Mouse (Mus musculus): ENCODE results near the gene H2afy2. TPM values are rescaled to one million over a fixed set of nuclear protein-coding genes. Genes with fewer than 3 reads are reported as not detected.
A peak's percentile ranks its signal among the peaks of the same experiment; 100 is the strongest.

Gene H2afy2
- total and polyA plus RNA-seq, 2 experiments from 2014 or later = 17.0 to 22.8 TPM

DNA sequence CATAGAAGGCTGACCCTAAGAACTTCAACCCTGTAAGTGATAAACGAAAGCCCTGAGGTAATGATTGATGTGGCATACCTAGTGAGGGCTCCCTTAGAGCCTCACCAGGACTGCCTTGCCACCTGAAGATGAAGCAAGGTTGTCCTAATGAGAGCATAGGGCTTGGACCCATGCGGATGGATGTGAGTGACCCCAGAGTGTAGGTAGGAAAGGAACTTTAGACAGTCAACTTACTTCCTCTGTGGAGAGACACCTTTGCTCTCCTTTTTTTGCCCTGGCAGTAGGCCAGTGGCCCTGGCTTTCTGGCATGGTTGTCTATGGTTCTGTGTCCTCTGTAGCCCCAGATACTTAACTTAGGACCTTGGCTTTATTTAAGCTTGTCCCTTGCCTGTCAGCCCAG, 86.9 kb downstream of the H2afy2 start:
- H3K36me3 ChIP-seq (replicated peaks; ENCODE audit: control insufficient read depth, insufficient read depth, low read length) = peaks cover 30% of the 10 kb centered on the region
- no peak for ATAC-seq (ENCODE audit: insufficient read depth, low read depth)
- WGBS = 69% methylated on average over 2 of the region's 2 CpGs

GRCm38 (mm10) chr10:61696560-61696823, 87.5 kb downstream of the H2afy2 start:
- TF ChIP-seq EP300 (IDR thresholded peaks at IDR 0.05; ENCODE audit: low read depth) = no peak
- no peak for TF ChIP-seq CTCF (IDR thresholded peaks at IDR 0.05; ENCODE audit: low read depth)
- H3K36me3 ChIP-seq (replicated peaks; ENCODE audit: control insufficient read depth, insufficient read depth, low read length) = peaks cover 30% of the 10 kb centered on the region
- ATAC-seq (ENCODE audit: insufficient read depth, low read depth) = no peak

More for the DNA sequence above, 86.9 kb downstream of the H2afy2 start:
- peaks cover 11% of the 10 kb centered on the region for H3K4me1 ChIP-seq (ENCODE audit: control insufficient read depth, insufficient read depth)
- H3K27ac ChIP-seq (ENCODE audit: low read depth) = no peak overlapping the region
- H3K9me3 ChIP-seq (replicated peaks; ENCODE audit: control insufficient read depth, low read length) = no peaks in the 10 kb centered on the region
- H3K4me2 ChIP-seq (ENCODE audit: low read depth, low read length) = peak overlapping the region; percentile 100
- H3K9ac ChIP-seq (replicated peaks; ENCODE audit: low read depth, low read length) = no peak overlapping the region
- TF ChIP-seq CTCF (IDR thresholded peaks at IDR 0.05; ENCODE audit: low read depth) = no peak
- TF ChIP-seq EP300 (IDR thresholded peaks at IDR 0.05; ENCODE audit: low read depth) = no peak
- H3K4me3 ChIP-seq (ENCODE audit: low read depth, low read length) = peak overlapping the region; percentile 99
- H3K27me3 ChIP-seq (ENCODE audit: control insufficient read depth, insufficient read depth, low read length) = no peaks in the 10 kb centered on the region
- DNase-seq (ENCODE audit: low spot score) = no peak

DNA sequence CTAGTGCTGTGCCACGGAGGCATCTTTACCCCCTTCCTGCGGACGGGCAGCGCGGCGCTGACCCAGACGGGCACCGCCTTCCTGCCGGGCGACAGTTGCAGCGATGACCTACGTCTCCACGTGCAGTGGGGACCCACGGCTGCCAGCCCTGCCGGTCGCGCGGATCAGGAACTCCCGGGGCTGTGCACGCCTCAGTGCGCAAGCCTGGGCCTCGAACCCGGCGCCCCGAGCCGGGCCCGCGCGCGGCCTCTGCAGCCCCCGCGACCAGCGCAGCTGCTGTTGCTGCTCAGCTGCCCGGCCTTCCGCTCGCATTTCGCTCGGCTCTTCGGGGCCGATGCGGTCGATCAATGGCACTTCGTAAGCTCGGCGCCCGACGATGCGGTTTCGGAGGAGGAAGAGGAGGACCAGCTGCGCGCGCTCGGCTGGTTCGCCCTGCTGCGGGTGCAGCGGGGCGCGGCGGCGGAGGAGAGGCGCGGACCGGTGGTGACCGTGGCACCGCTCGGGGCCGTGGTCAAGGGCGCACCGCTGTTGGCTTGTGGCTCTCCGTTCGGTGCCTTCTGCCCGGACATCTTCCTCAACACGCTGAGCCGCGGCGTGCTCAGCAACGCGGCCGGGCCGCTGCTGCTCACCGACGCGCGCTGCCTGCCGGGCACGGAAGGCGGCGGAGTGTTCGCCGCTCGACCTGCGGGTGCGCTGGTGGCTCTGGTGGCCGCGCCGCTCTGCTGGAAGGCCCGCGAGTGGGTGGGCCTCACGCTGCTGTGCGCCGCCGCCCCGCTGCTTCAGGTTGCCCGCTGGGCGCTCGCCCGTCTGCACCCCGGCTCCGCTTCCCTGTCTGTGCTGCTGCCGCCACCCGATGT, 88.0 kb downstream of the H2afy2 start:
- no peak for DNase-seq (ENCODE audit: low spot score)
- WGBS = under 1% methylated on average over 83 of the region's 111 CpGs
- H3K4me1 ChIP-seq (ENCODE audit: control insufficient read depth, insufficient read depth) = peaks cover 11% of the 10 kb centered on the region
- H3K9ac ChIP-seq (replicated peaks; ENCODE audit: low read depth, low read length) = peak overlapping the region; percentile 69
- peak overlapping the region; percentile 100 for H3K4me2 ChIP-seq (ENCODE audit: low read depth, low read length)
- no peaks in the 10 kb centered on the region for H3K27me3 ChIP-seq (ENCODE audit: control insufficient read depth, insufficient read depth, low read length)
- H3K36me3 ChIP-seq (replicated peaks; ENCODE audit: control insufficient read depth, insufficient read depth, low read length) = peaks cover 31% of the 10 kb centered on the region
- 0 out of 2 replicates have a peak overlapping the region, but pooled peaks have one; percentile 43 for H3K27ac ChIP-seq (ENCODE audit: low read depth)
- H3K9me3 ChIP-seq (replicated peaks; ENCODE audit: control insufficient read depth, low read length) = no peaks in the 10 kb centered on the region
- H3K4me3 ChIP-seq (ENCODE audit: low read depth, low read length) = peak overlapping the region; percentile 99
- no peak; the same call in 1 of the 2 replicates for ATAC-seq (ENCODE audit: insufficient read depth, low read depth)
- no peak for TF ChIP-seq CTCF (IDR thresholded peaks at IDR 0.05; ENCODE audit: low read depth)
- TF ChIP-seq EP300 (IDR thresholded peaks at IDR 0.05; ENCODE audit: low read depth) = no peak

More at GRCm38 (mm10) chr10:61696560-61696823, 87.5 kb downstream of the H2afy2 start:
- Histone ChIP-seq H3K9me3 (replicated peaks; ENCODE audit: control insufficient read depth, low read length) (no peaks in the 10 kb centered on the region), H3K4me2 (ENCODE audit: low read depth, low read length) (peak overlapping the region; percentile 100), H3K9ac (replicated peaks; ENCODE audit: low read depth, low read length) (peak overlapping the region; percentile 69), H3K4me3 (ENCODE audit: low read depth, low read length) (peak overlapping the region; percentile 99), H3K27ac (ENCODE audit: low read depth) (no peak overlapping the region), H3K4me1 (ENCODE audit: control insufficient read depth, insufficient read depth) (peaks cover 11% of the 10 kb centered on the region), H3K27me3 (ENCODE audit: control insufficient read depth, insufficient read depth, low read length) (no peaks in the 10 kb centered on the region)
- DNase-seq (ENCODE audit: low spot score) = no peak
- WGBS = 10% methylated on average over 19 of the region's 19 CpGs

GRCm38 (mm10) chr10:61694870-61695670, 88.9 kb downstream of the H2afy2 start, which contains the start of gene Tysnd1:
Gene Tysnd1 (plus strand): TSS chr10:61695514.
- Histone ChIP-seq H3K27ac (ENCODE audit: low read depth) (peak within 1 kb of the TSS; percentile 52), H3K4me1 (ENCODE audit: control insufficient read depth, insufficient read depth) (peaks cover 11% of the 10 kb centered on the region), H3K4me3 (ENCODE audit: low read depth, low read length) (peak within 1 kb of the TSS; percentile 99), H3K9ac (replicated peaks; ENCODE audit: low read depth, low read length) (peak within 1 kb of the TSS; percentile 69), H3K27me3 (ENCODE audit: control insufficient read depth, insufficient read depth, low read length) (no peaks in the 10 kb centered on the region), H3K4me2 (ENCODE audit: low read depth, low read length) (peak within 1 kb of the TSS; percentile 100), H3K36me3 (replicated peaks; ENCODE audit: control insufficient read depth, insufficient read depth, low read length) (peaks cover 40% of the 10 kb centered on the region), H3K9me3 (replicated peaks; ENCODE audit: control insufficient read depth, low read length) (no peaks in the 10 kb centered on the region)
- DNase-seq (ENCODE audit: low spot score) (peak; percentile 97), ATAC-seq (ENCODE audit: insufficient read depth, low read depth) (peak; percentile 97)
- WGBS = under 1% methylated on average over 42 of the region's 42 CpGs
- TF ChIP-seq CTCF (IDR thresholded peaks at IDR 0.05; ENCODE audit: low read depth) = peak; percentile 36
- no peak for TF ChIP-seq EP300 (IDR thresholded peaks at IDR 0.05; ENCODE audit: low read depth)

GRCm38 (mm10) chr10:61693563-61693962, 90.4 kb downstream of the H2afy2 start:
- Histone ChIP-seq H3K27ac (ENCODE audit: low read depth) (no peak overlapping the region), H3K4me3 (ENCODE audit: low read depth, low read length) (no peak overlapping the region), H3K27me3 (ENCODE audit: control insufficient read depth, insufficient read depth, low read length) (no peaks in the 10 kb centered on the region), H3K9ac (replicated peaks; ENCODE audit: low read depth, low read length) (no peak overlapping the region), H3K4me2 (ENCODE audit: low read depth, low read length) (no peak overlapping the region), H3K4me1 (ENCODE audit: control insufficient read depth, insufficient read depth) (peaks cover 11% of the 10 kb centered on the region), H3K36me3 (replicated peaks; ENCODE audit: control insufficient read depth, insufficient read depth, low read length) (peaks cover 45% of the 10 kb centered on the region), H3K9me3 (replicated peaks; ENCODE audit: control insufficient read depth, low read length) (no peaks in the 10 kb centered on the region)
- no peak for TF ChIP-seq EP300 (IDR thresholded peaks at IDR 0.05; ENCODE audit: low read depth)
- TF ChIP-seq CTCF (IDR thresholded peaks at IDR 0.05; ENCODE audit: low read depth) = no peak
- WGBS = 77% methylated on average over 4 of the region's 4 CpGs
- ATAC-seq (ENCODE audit: insufficient read depth, low read depth) = no peak
- DNase-seq (ENCODE audit: low spot score) = no peak
